Mouse (Mus musculus): ENCODE measurements around the gene Hist1h4h.
"Not testable (repeated sequence)": the region's sequence is repeated elsewhere in the genome, so short reads cannot be mapped to it uniquely, and the experiment has no call there.

Gene Hist1h4h

GRCm38 (mm10) chr13:23554925-23555838, 24.3 kb downstream of the Hist1h4h start:
- DNase-seq (ENCODE audit: low read depth, low spot score): peak; percentile 82

- peak; percentile 87 for DNase-seq (ENCODE audit: low read depth, low spot score)
Measured at GRCm38 (mm10) chr13:23555839-23556416, 25.1 kb downstream of the Hist1h4h start.

DNA sequence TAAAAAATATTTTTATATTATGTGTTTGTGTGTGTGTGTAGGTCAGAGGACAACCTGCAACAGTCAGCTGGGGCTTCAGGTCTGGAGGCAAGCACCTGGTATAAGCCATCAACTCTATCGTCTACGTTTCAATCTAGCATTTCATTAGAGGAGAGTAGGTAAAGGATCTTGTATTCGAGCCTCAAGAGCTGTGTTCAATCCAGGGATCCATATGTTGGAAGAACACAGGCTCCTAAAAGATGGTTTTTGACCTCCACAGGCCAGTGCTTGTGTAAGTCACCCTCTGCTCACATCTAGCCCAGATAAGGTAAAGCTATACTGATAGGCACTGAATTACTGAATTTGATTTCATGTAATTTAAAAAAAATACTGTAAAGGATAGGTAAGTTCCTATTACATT, 26.1 kb downstream of the Hist1h4h start:
- DNase-seq (ENCODE audit: low read depth, low spot score): no peak

GRCm38 (mm10) chr13:23560699-23561098, 29.8 kb downstream of the Hist1h4h start:
- DNase-seq (ENCODE audit: low read depth, low spot score): not testable (repeated sequence)

DNA sequence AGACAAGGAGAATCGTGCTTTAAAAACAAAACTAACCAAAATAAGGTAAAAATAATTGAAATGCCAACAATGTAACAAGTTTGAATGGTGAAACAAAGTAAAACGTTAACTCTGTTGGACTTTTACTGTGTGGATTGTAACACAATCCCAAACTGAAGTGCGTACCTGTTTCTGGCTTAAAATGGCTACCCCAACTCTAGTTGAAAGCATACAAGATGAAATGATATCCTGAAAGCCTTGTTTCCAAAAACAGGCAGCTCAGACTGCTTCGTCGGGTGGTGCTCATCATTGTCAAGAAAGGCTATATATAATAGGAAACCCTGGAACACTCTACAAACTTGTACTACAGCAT, 30.7 kb downstream of the Hist1h4h start:
- DNase-seq (ENCODE audit: low read depth, low spot score): not testable (repeated sequence)

GRCm38 (mm10) chr13:23561883-23562659, 31.2 kb downstream of the Hist1h4h start, which contains the start of gene Hist1h3e:
Gene Hist1h3e (minus strand): TSS chr13:23562369.
- peak; percentile 96 for DNase-seq (ENCODE audit: low read depth, low spot score)

GRCm38 (mm10) chr13:23562699-23563462, 32.0 kb downstream of the Hist1h4h start:
- peak; percentile 67 for DNase-seq (ENCODE audit: low read depth, low spot score)

GRCm38 (mm10) chr13:23564482-23564881, 33.6 kb downstream of the Hist1h4h start:
- DNase-seq (ENCODE audit: low read depth, low spot score): no peak

DNA sequence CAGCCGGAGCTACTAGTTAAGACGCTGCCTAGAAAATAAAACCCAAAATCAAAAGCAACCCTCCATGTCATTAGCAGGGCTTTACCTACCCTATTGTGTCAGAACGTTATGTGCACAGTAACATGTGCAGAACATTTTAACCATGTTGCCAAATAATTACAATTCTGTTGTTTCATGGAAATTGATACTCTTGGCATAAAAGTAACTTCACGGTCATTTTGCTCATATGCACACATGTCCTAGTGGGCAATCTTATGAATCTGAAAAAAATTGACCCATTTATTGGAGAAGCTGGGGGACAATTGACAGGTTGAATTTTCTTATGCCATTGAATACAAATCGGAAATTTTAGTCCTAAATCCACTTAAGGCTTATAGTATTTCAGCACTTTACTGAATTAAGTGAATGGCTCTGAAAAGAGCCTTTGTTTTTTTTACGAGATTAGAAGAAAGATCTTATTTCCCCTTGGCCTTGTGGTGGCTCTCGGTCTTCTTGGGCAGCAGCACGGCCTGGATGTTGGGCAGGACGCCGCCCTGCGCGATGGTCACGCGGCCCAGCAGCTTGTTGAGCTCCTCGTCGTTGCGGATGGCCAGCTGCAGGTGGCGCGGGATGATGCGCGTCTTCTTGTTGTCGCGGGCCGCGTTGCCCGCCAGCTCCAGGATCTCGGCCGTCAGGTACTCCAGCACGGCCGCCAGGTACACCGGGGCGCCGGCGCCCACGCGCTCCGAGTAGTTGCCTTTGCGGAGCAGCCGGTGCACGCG, 39.6 kb downstream of the Hist1h4h start:
- not testable (repeated sequence) for DNase-seq (ENCODE audit: low read depth, low spot score)

GRCm38 (mm10) chr13:23571022-23571503, 40.2 kb downstream of the Hist1h4h start, which contains the start of the genes Hist1h2ae and Hist1h2bg:
Gene Hist1h2ae (minus strand): TSS chr13:23571220.
Gene Hist1h2bg (plus strand): TSS chr13:23571396.
- DNase-seq (ENCODE audit: low read depth, low spot score): peak; percentile 89

- not testable (repeated sequence) for DNase-seq (ENCODE audit: low read depth, low spot score)
Measured at GRCm38 (mm10) chr13:23571504-23572217, 40.8 kb downstream of the Hist1h4h start.

- no peak for DNase-seq (ENCODE audit: low read depth, low spot score)
Measured at GRCm38 (mm10) chr13:23572218-23573033, 41.6 kb downstream of the Hist1h4h start.

- not testable (repeated sequence) for DNase-seq (ENCODE audit: low read depth, low spot score)
Measured at GRCm38 (mm10) chr13:23573034-23573897, 42.4 kb downstream of the Hist1h4h start.

- DNase-seq (ENCODE audit: low read depth, low spot score): peak; percentile 95
Measured at GRCm38 (mm10) chr13:23573898-23574524, 43.2 kb downstream of the Hist1h4h start, which contains the start of the genes Hist1h2bf and Hist1h2ad. Gene Hist1h2bf (minus strand): TSS chr13:23574196. Gene Hist1h2ad (plus strand): TSS chr13:23574381.

GRCm38 (mm10) chr13:23574546-23575170, 43.8 kb downstream of the Hist1h4h start:
- not testable (repeated sequence) for DNase-seq (ENCODE audit: low read depth, low spot score)

GRCm38 (mm10) chr13:23575271-23575851, 44.5 kb downstream of the Hist1h4h start, which contains the start of gene Hist1h3d:
Gene Hist1h3d (plus strand): TSS chr13:23575763.
- peak; percentile 74 for DNase-seq (ENCODE audit: low read depth, low spot score)
